In genomic region chr9:45677236-45677781, GRCm38 (mm10) we compare ENCODE assay signal across 7 mouse cellular contexts.
DNase-seq lines count a peak whose midpoint lies in the region; ATAC-seq lines count a peak whose summit lies in the region.

No protein-coding gene starts in this region.

- H3K4me1 ChIP-seq in hindbrain, embryonic 15.5 days (replicated peaks), result peaks cover 57% of the 10 kb centered on the region
- peaks cover 29% of the 10 kb centered on the region for H3K4me1 ChIP-seq in limb, embryonic 10.5 days

- peak; percentile 37 for DNase-seq in 416B (ENCODE audit: low read depth)
- DNase-seq in Muller cell, postnatal 12 days (ENCODE audit: inconsistent ontology term), result peak; percentile 55
- DNase-seq in gastrocnemius, adult 18-20 months (ENCODE audit: low spot score), result peak; percentile 50
- DNase-seq in limb, embryonic 10.5 days (ENCODE audit: low spot score), result peak; percentile 38
- DNase-seq in neural tube, embryonic 10.5 days (ENCODE audit: extremely low spot score, low spot score), result peak; percentile 23
- no peak for DNase-seq in frontal cortex, postnatal 14 days (ENCODE audit: low spot score in 2 of 2)

- peak overlapping the region; percentile 88 for H3K27ac ChIP-seq in hindbrain, embryonic 15.5 days (replicated peaks)
- peak overlapping the region; percentile 81 for H3K27ac ChIP-seq in limb, embryonic 10.5 days

- H3K27me3 ChIP-seq in hindbrain, embryonic 15.5 days, result no peaks in the 10 kb centered on the region
- H3K27me3 ChIP-seq in limb, embryonic 10.5 days (ENCODE audit: low read depth, poor library complexity, severe bottlenecking), result peaks cover 14% of the 10 kb centered on the region; the same call in 1 of the 2 replicates

- H3K4me2 ChIP-seq in hindbrain, embryonic 15.5 days, result peak overlapping the region; percentile 29

- H3K4me3 ChIP-seq in hindbrain, embryonic 15.5 days, result no peak overlapping the region
- H3K4me3 ChIP-seq in limb, embryonic 10.5 days, result peak overlapping the region; percentile 10; the same call in 1 of the 2 replicates

- ATAC-seq in hindbrain, embryonic 15.5 days (ENCODE audit: low FRiP score, low read depth), result peak; percentile 57

- H3K36me3 ChIP-seq in hindbrain, embryonic 15.5 days, result no peaks in the 10 kb centered on the region
- H3K36me3 ChIP-seq in limb, embryonic 10.5 days, result no peaks in the 10 kb centered on the region

- H3K9ac ChIP-seq in hindbrain, embryonic 15.5 days, result no peak overlapping the region

- 13% methylated on average over 11 of the region's 12 CpGs for WGBS in hindbrain, embryonic 15.5 days
- 46% methylated on average over 12 of the region's 12 CpGs for WGBS in limb, embryonic 10.5 days

- H3K9me3 ChIP-seq in hindbrain, embryonic 15.5 days, result no peaks in the 10 kb centered on the region
- no peaks in the 10 kb centered on the region for H3K9me3 ChIP-seq in limb, embryonic 10.5 days (replicated peaks)

Comparison
In these comparisons a context has a peak if more than half of its experiments do, and no peak if none do; other contexts are left out.
1. DNase-seq: peak in 416B (single experiment), Muller cell, postnatal 12 days (single experiment), gastrocnemius, adult 18-20 months (single experiment), limb, embryonic 10.5 days (single experiment) and neural tube, embryonic 10.5 days (single experiment); none in frontal cortex, postnatal 14 days (0 of 2).